Mouse (Mus musculus) limb, embryonic 14.5 days (tissue): ENCODE measurements around the gene Tmprss11a. TPM values are rescaled to one million over a fixed set of nuclear protein-coding genes. Genes with fewer than 3 reads are reported as not detected.

ENCODE experiments used
- ATAC-seq: fragments of 200-750 bp; cut with Nextera tagmentation; 2 replicates; pipeline ENCODE4 v1.8.0; 2017; ENCODE audit warnings: low read depth, moderate number of reproducible peaks, moderate TSS enrichment; ENCODE audit not compliant: low FRiP score
- DNase-seq: peaks from one replicate; pipeline ENCODE4 v3.0.0-alpha.2; 2015; ENCODE audit warnings: low spot score
- H3K27ac ChIP-seq: fragments of 300-500 bp; sonication (generic); replicated peaks from 2 replicates; pipeline ENCODE4 v1.5.1; 2014; ENCODE audit warnings: low read depth, mild to moderate bottlenecking, low read length, moderate library complexity, mixed read lengths
- H3K27me3 ChIP-seq: fragments of 300-500 bp; sonication (generic); 2 replicates; pipeline ENCODE4 v1.6.1; 2014; ENCODE audit warnings: low read length, mixed read lengths; ENCODE audit not compliant: control insufficient read depth, insufficient read depth
- H3K36me3 ChIP-seq: fragments of 300-500 bp; sonication (generic); 2 replicates; pipeline ENCODE4 v1.6.1; 2014; ENCODE audit warnings: mild to moderate bottlenecking, low read length, moderate library complexity, mixed read lengths; ENCODE audit not compliant: control insufficient read depth, insufficient read depth
- H3K4me1 ChIP-seq: fragments of 300-500 bp; sonication (generic); 2 replicates; pipeline ENCODE4 v1.6.1; 2014; ENCODE audit warnings: antibody characterized with exemption, low read length, mixed read lengths; ENCODE audit not compliant: control insufficient read depth, insufficient read depth
- H3K4me2 ChIP-seq: fragments of 300-500 bp; sonication (generic); replicated peaks from 2 replicates; pipeline ENCODE4 v1.6.1; 2014; ENCODE audit warnings: low read depth, mild to moderate bottlenecking, low read length, moderate library complexity; ENCODE audit not compliant: severe bottlenecking
- H3K4me3 ChIP-seq: fragments of 300-500 bp; sonication (generic); replicated peaks from 2 replicates; pipeline ENCODE4 v1.5.1; 2014; ENCODE audit warnings: low read length
- H3K9ac ChIP-seq: fragments of 300-500 bp; sonication (generic); 2 replicates; pipeline ENCODE4 v1.6.1; 2014; ENCODE audit warnings: mild to moderate bottlenecking, low read depth, low read length, moderate library complexity; ENCODE audit not compliant: severe bottlenecking
- H3K9me3 ChIP-seq: fragments of 300-500 bp; sonication (generic); 2 replicates; pipeline ENCODE4 v1.6.1; 2016; ENCODE audit warnings: low read length; ENCODE audit not compliant: control insufficient read depth
- POLR2A ChIP-seq: fragments of 200-500 bp; IDR thresholded peaks from 2 replicates; pipeline ENCODE4 v1.8.0; 2012; ENCODE audit warnings: inconsistent platforms, mild to moderate bottlenecking, moderate library complexity, borderline replicate concordance; ENCODE audit not compliant: insufficient read depth, insufficient read length; ENCODE audit errors: extremely low read depth
- WGBS: fragments of 180-500 bp; shearing (Covaris S2); extraction: QIAGEN DNeasy Blood & Tissue Kit; methylation state at CpG from one replicate; pipeline ENCODE4 v1.1.7; 2014; 5-methylcytosine and 5-hydroxymethylcytosine counted together
- polyA plus RNA-seq, 2 experiments: library from polyadenylated mRNA; depleted of rRNA in 1 of 2; stranded (reverse) in 1 of 2; unstranded in 1 of 2; fragments of >200 nt; fragmentation: Nextera tagmentation in 1 of 2; extraction: Ambion mirVana in 1 of 2; gene quantifications; 2 replicates each; pipeline versions ENCODE4 v1.2.1 to v1.2.3; 2012 to 2014

The Tmprss11a gene
- polyA plus RNA-seq, 2 experiments: not detected

- DNase-seq (no peak), ATAC-seq (no peak)
- no peaks in the 10 kb centered on the region for H3K9me3 ChIP-seq
- no peak overlapping the region for H3K4me2 ChIP-seq
- no peak overlapping the region for H3K9ac ChIP-seq
- WGBS: 42% methylated on average over 3 of the region's 3 CpGs
- TF ChIP-seq POLR2A: no peak
- H3K4me1 ChIP-seq: no peaks in the 10 kb centered on the region
- no peaks in the 10 kb centered on the region for H3K36me3 ChIP-seq
- no peaks in the 10 kb centered on the region for H3K27me3 ChIP-seq
- no peak overlapping the region for H3K4me3 ChIP-seq
- H3K27ac ChIP-seq: no peak overlapping the region
Measured at GRCm38 (mm10) chr5:86421323-86422028, 47.3 kb downstream of the Tmprss11a start.

- no peaks in the 10 kb centered on the region for H3K4me1 ChIP-seq
- no peak for ATAC-seq
Measured at GRCm38 (mm10) chr5:86419494-86419893, 49.3 kb downstream of the Tmprss11a start.

DNA sequence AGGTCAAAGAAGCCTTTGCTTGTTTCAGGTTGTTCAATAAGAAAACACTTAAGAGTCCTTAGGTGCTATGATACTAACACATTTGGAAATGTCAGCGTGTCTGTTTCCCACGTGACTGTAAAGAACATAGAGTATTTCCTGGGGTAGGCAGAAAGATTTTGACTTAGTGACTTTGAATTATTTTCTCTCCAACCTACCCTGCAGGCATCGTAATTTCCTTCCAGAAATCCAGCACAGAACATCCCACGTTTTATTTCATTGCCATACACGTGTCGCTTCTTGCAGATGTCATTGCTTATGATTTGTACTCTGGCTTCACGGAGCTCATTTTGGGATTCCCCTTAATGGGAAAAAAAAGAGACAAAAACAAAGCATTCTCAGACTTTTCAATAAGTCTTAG is 54.5 kb downstream of the Tmprss11a start:
- H3K9me3 ChIP-seq: no peaks in the 10 kb centered on the region
- no peak overlapping the region for H3K4me2 ChIP-seq
- no peak overlapping the region for H3K9ac ChIP-seq
- H3K27me3 ChIP-seq: no peaks in the 10 kb centered on the region
- H3K4me3 ChIP-seq: no peak overlapping the region
- no peaks in the 10 kb centered on the region for H3K36me3 ChIP-seq
- 61% methylated on average over 7 of the region's 7 CpGs for WGBS
- H3K4me1 ChIP-seq: no peaks in the 10 kb centered on the region
- DNase-seq (no peak), ATAC-seq (no peak)
- TF ChIP-seq POLR2A: no peak
- H3K27ac ChIP-seq: no peak overlapping the region

More at GRCm38 (mm10) chr5:86419494-86419893, 49.3 kb downstream of the Tmprss11a start:
- H3K9me3 ChIP-seq: no peaks in the 10 kb centered on the region
- no peak overlapping the region for H3K9ac ChIP-seq
- H3K27ac ChIP-seq: no peak overlapping the region
- no peaks in the 10 kb centered on the region for H3K36me3 ChIP-seq
- no peaks in the 10 kb centered on the region for H3K27me3 ChIP-seq
- 19% methylated on average over 4 of the region's 4 CpGs for WGBS
- H3K4me3 ChIP-seq: no peak overlapping the region
- no peak for TF ChIP-seq POLR2A
- DNase-seq: no peak
- H3K4me2 ChIP-seq: no peak overlapping the region

GRCm38 (mm10) chr5:86410815-86411214 is 58.0 kb downstream of the Tmprss11a start:
- peak; percentile 34 for DNase-seq
- TF ChIP-seq POLR2A: no peak
- H3K9ac ChIP-seq: no peak overlapping the region
- H3K27me3 ChIP-seq: no peaks in the 10 kb centered on the region
- no peaks in the 10 kb centered on the region for H3K9me3 ChIP-seq
- H3K4me1 ChIP-seq: no peaks in the 10 kb centered on the region
- no peak overlapping the region for H3K4me2 ChIP-seq
- no peaks in the 10 kb centered on the region for H3K36me3 ChIP-seq
- WGBS: 32% methylated on average over 3 of the region's 3 CpGs
- no peak overlapping the region for H3K4me3 ChIP-seq
- no peak for ATAC-seq
- no peak overlapping the region for H3K27ac ChIP-seq

- no peaks in the 10 kb centered on the region for H3K36me3 ChIP-seq
- 82% methylated on average over 2 of the region's 2 CpGs for WGBS
- no peaks in the 10 kb centered on the region for H3K9me3 ChIP-seq
- no peak overlapping the region for H3K9ac ChIP-seq
- H3K4me2 ChIP-seq: no peak overlapping the region
- H3K4me3 ChIP-seq: no peak overlapping the region
- TF ChIP-seq POLR2A: no peak
- no peaks in the 10 kb centered on the region for H3K4me1 ChIP-seq
- H3K27ac ChIP-seq: no peak overlapping the region
- DNase-seq (no peak), ATAC-seq (no peak)
- H3K27me3 ChIP-seq: no peaks in the 10 kb centered on the region
Measured at GRCm38 (mm10) chr5:86407941-86408340, 60.8 kb downstream of the Tmprss11a start.
